Mouse (Mus musculus) heart, embryonic 14.5 days (tissue): Measurements from ENCODE around the gene Tmem256. TPM values are rescaled to one million over a fixed set of nuclear protein-coding genes. Genes with fewer than 3 reads are reported as not detected.
A peak's percentile ranks its signal among the peaks of the same experiment; 100 is the strongest.

Experiments used
- ATAC-seq: fragments of 200-750 bp; cut with Nextera tagmentation; 2 replicates; pipeline ENCODE4 v1.8.0; 2017; ENCODE audit warnings: low read depth, moderate TSS enrichment; ENCODE audit not compliant: insufficient number of reproducible peaks, insufficient read depth, low FRiP score
- H3K27ac ChIP-seq, 2 experiments: fragments of 200-500 bp in 1 of 2; fragments of 300-500 bp in 1 of 2; sonication (generic) in 1 of 2; replicated peaks in 1 of 2; 2 replicates each; pipeline ENCODE4 v1.5.1; 2012 to 2014; ENCODE audit warnings: low read depth in 2 of 2, low read length in 2 of 2, control low read depth in 1 of 2, mild to moderate bottlenecking in 1 of 2, mixed read lengths in 1 of 2; ENCODE audit not compliant: control insufficient read depth in 1 of 2, insufficient read depth in 1 of 2
- H3K27me3 ChIP-seq: fragments of 300-500 bp; sonication (generic); 2 replicates; pipeline ENCODE4 v1.6.1; 2014; ENCODE audit warnings: mild to moderate bottlenecking, low read length, control low read depth; ENCODE audit not compliant: control insufficient read depth, insufficient read depth
- H3K36me3 ChIP-seq: fragments of 300-500 bp; sonication (generic); 2 replicates; pipeline ENCODE4 v1.6.1; 2014; ENCODE audit warnings: mild to moderate bottlenecking, control low read depth, low read length, mixed read lengths; ENCODE audit not compliant: control insufficient read depth, insufficient read depth
- H3K4me1 ChIP-seq, 2 experiments: fragments of 200-500 bp in 1 of 2; fragments of 300-500 bp in 1 of 2; sonication (generic) in 1 of 2; 2 replicates each; pipeline ENCODE4 v1.6.1; 2012 to 2014; ENCODE audit warnings: low read length in 2 of 2, control low read depth in 1 of 2, mixed read lengths in 1 of 2; ENCODE audit not compliant: control insufficient read depth in 2 of 2, insufficient read depth in 2 of 2
- H3K4me2 ChIP-seq: fragments of 300-500 bp; sonication (generic); 2 replicates; pipeline ENCODE4 v1.6.1; 2014; ENCODE audit warnings: mild to moderate bottlenecking, low read length
- H3K4me3 ChIP-seq, 2 experiments: fragments of 200-500 bp in 1 of 2; fragments of 300-500 bp in 1 of 2; sonication (generic) in 1 of 2; 2 replicates each; pipeline ENCODE4 v1.5.1; 2012 to 2014; ENCODE audit warnings: low read length in 2 of 2, mild to moderate bottlenecking in 2 of 2, control low read depth in 1 of 2, low read depth in 1 of 2, moderate library complexity in 1 of 2; ENCODE audit not compliant: control insufficient read depth in 1 of 2, insufficient read depth in 1 of 2
- H3K9ac ChIP-seq: fragments of 300-500 bp; sonication (generic); 2 replicates; pipeline ENCODE4 v1.6.1; 2014; ENCODE audit warnings: mild to moderate bottlenecking, low read length
- H3K9me3 ChIP-seq: fragments of 300-500 bp; sonication (generic); 2 replicates; pipeline ENCODE4 v1.6.1; 2016; ENCODE audit warnings: low read length, control low read depth; ENCODE audit not compliant: control insufficient read depth
- WGBS: fragments of 180-500 bp; shearing (Covaris S2); extraction: QIAGEN DNeasy Blood & Tissue Kit; methylation state at CpG from one replicate; pipeline ENCODE4 v1.1.7; 2014; 5-methylcytosine and 5-hydroxymethylcytosine counted together
- polyA plus RNA-seq: library from polyadenylated mRNA; unstranded; fragments of >200 nt; fragmentation: Nextera tagmentation; extraction: Ambion mirVana; gene quantifications from 2 replicates; pipeline ENCODE4 v1.2.1, GENCODE M21; 2014

Gene Tmem256
- 340 and 379 TPM in 2 replicates for polyA plus RNA-seq

- Histone ChIP-seq H3K27me3 (peaks cover 39% of the 10 kb centered on the region), H3K27ac (peak within 1 kb of the TSS; percentile 67 to 83), H3K4me2 (peak within 1 kb of the TSS; percentile 89), H3K36me3 (no peaks in the 10 kb centered on the region), H3K4me1 (peaks cover 3 to 24% of the 10 kb centered on the region in 2 experiments; a peak in 3 of 4 replicates), H3K9me3 (no peaks in the 10 kb centered on the region), H3K4me3 (peak within 1 kb of the TSS; percentile 67 to 73), H3K9ac (peak within 1 kb of the TSS; percentile 79)
- WGBS, result 0% methylated on average over 34 of the region's 34 CpGs
- peak; percentile 93 for ATAC-seq
Measured at GRCm38 (mm10) chr11:69837952-69838713, at the start of gene Tmem256. TSS of gene Tmem256 (plus strand) at chr11:69838514.

DNA sequence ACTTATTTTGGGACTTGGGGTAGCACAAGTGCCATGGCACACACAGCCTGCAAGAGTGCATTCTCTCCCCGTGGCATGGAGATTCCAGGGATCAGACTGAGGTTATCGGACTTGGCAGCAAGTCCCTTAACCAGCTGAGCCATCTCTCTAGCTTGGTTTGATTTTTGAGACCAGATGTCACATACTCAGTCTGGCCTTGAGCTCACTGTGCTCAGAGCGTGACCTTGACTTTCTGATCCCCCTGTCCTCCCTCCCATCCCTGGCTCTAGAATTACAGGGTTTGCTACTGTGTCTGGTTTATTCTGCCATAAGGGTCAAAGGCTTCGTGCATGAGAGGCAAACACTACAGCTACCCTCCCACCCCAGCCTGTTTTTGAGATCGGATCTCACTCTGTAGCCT, 48.9 kb upstream of the Tmem256 start:
- no peak overlapping the region for H3K27ac ChIP-seq
- H3K27me3 ChIP-seq, result no peaks in the 10 kb centered on the region
- no peaks in the 10 kb centered on the region for H3K36me3 ChIP-seq
- H3K4me3 ChIP-seq, result no peak overlapping the region
- no peak overlapping the region for H3K9ac ChIP-seq
- no peak for ATAC-seq
- 59% methylated on average over 5 of the region's 5 CpGs for WGBS
- peaks cover 7% of the 10 kb centered on the region in 2 experiments; a peak in 2 of 4 replicates for H3K4me1 ChIP-seq
- H3K9me3 ChIP-seq, result no peaks in the 10 kb centered on the region
- H3K4me2 ChIP-seq, result no peak overlapping the region

DNA sequence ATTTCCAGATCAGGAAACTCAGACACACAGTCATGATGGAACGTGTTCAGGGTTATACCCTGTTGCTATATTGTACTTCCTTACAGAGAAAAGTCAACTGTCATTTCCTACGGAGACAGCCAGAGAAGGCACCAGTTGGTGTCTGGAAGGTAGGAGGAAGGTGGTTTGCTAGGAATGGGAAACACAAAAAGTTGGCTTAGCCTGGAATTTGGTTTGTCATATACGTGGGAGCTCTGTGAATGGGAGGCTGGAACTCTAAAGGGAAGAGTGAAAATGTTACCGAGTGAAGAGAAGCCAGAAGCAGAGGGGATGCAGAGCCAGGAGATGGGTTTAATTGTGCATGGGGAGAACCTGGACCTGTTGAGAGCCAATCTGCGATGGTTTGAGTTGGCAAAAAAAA, 46.9 kb upstream of the Tmem256 start:
- no peak for ATAC-seq
- Histone ChIP-seq H3K4me2 (no peak overlapping the region), H3K36me3 (no peaks in the 10 kb centered on the region), H3K9ac (no peak overlapping the region), H3K9me3 (no peaks in the 10 kb centered on the region), H3K27me3 (peaks cover 3% of the 10 kb centered on the region; the same call in 1 of the 2 replicates), H3K4me1 (peaks cover 6 to 7% of the 10 kb centered on the region in 2 experiments; a peak in 2 of 4 replicates), H3K4me3 (no peak overlapping the region), H3K27ac (no peak overlapping the region)
- 63% methylated on average over 5 of the region's 5 CpGs for WGBS

DNA sequence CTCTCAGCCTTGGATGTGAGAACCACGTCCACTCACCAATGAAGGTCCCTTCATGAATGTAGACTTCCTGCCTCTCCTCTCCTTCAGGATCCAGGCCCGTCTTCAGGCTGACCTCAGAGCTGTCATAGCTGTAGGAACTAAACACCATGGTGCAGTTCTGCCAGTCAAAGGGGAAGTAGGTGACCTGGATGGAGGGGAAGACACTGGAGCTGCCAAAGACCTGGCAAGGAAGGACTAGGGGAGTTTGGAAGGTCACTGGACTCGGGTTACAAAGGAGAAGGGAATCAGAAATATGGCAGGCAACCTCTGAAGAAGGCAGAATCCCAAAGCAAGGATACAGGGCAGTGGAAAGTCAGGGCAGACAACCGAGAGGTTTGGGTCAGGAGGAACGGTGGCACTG, 44.9 kb upstream of the Tmem256 start:
- ATAC-seq, result no peak
- no peak overlapping the region for H3K4me2 ChIP-seq
- H3K36me3 ChIP-seq, result no peaks in the 10 kb centered on the region
- peaks cover 6 to 7% of the 10 kb centered on the region in 2 experiments; a peak in 2 of 4 replicates for H3K4me1 ChIP-seq
- no peak overlapping the region for H3K4me3 ChIP-seq
- no peaks in the 10 kb centered on the region for H3K9me3 ChIP-seq
- no peak overlapping the region for H3K27ac ChIP-seq
- no peak overlapping the region for H3K9ac ChIP-seq
- H3K27me3 ChIP-seq, result peaks cover 8% of the 10 kb centered on the region; the same call in 1 of the 2 replicates
- 73% methylated on average over 5 of the region's 5 CpGs for WGBS

DNA sequence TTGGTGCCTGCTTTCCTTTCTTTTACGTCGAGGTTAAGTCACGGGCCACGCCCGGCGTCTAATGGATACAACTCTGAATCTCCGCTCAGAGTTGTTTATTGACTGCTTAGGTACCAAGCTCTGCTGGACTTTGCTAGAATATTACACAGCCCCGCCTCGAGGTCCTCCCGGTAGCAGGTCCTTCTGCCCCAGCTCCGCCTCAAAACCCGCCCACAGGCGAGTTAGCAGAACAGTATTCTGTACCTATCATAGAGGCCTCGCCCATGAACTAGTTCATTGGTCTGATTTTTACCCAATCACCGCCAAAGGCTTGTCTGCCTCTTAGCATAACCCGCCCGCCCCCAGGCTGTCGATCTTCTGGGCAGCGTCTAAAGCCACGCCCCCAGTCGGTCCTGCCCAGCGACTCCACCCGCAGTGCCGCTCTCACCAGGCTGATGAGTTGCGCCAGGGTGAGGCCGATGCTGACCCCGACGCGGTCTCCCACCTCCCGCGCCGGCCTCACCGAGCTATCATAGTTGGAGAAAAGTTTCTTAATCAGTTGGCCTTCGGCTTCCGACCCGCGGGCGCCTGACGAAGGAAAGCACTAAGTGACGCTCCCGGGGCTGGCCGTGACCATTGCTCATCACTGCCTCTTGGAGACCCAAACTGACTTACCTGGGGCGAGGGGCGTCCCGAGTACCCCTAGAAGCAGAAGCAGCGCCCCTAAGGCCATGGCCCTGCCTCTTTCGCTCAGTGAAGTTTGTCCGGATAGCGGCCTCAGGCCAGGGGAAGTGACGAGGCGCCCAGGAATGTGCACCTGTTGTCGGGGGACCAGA, 42.9 kb upstream of the Tmem256 start, which contains the start of gene Chrnb1:
Chrnb1 (minus strand) TSS at position 776 of the 815 bp plus-strand sequence.
- Histone ChIP-seq H3K27me3 (peaks cover 8% of the 10 kb centered on the region; the same call in 1 of the 2 replicates), H3K4me2 (peak within 1 kb of the TSS; percentile 96)
- peak; percentile 95 for ATAC-seq

GRCm38 (mm10) chr11:69795983-69796435, 42.3 kb upstream of the Tmem256 start:
- peak overlapping the region; percentile 59 to 61 for H3K4me3 ChIP-seq
- peak overlapping the region; percentile 96 for H3K4me2 ChIP-seq
- peaks cover 12 to 28% of the 10 kb centered on the region in 2 experiments; a peak in 3 of 4 replicates for H3K4me1 ChIP-seq
- H3K27ac ChIP-seq, result peak overlapping the region in 1 of 2 experiments; percentile 58; a peak in 1 of 4 replicates
- H3K9ac ChIP-seq, result peak overlapping the region; percentile 73
- H3K27me3 ChIP-seq, result peaks cover 8% of the 10 kb centered on the region; the same call in 1 of the 2 replicates
- 5% methylated on average over 13 of the region's 13 CpGs for WGBS
- H3K36me3 ChIP-seq, result no peaks in the 10 kb centered on the region
- ATAC-seq, result no peak
- no peaks in the 10 kb centered on the region for H3K9me3 ChIP-seq

More for the DNA sequence above, 42.9 kb upstream of the Tmem256 start, which contains the start of gene Chrnb1:
- H3K27ac ChIP-seq, result peak within 1 kb of the TSS; percentile 46 to 58
- H3K9ac ChIP-seq, result peak within 1 kb of the TSS; percentile 73
- no peaks in the 10 kb centered on the region for H3K9me3 ChIP-seq
- 2% methylated on average over 52 of the region's 52 CpGs for WGBS
- H3K4me3 ChIP-seq, result peak within 1 kb of the TSS; percentile 59 to 61
- H3K36me3 ChIP-seq, result no peaks in the 10 kb centered on the region
- H3K4me1 ChIP-seq, result peaks cover 12 to 22% of the 10 kb centered on the region in 2 experiments; a peak in 3 of 4 replicates

DNA sequence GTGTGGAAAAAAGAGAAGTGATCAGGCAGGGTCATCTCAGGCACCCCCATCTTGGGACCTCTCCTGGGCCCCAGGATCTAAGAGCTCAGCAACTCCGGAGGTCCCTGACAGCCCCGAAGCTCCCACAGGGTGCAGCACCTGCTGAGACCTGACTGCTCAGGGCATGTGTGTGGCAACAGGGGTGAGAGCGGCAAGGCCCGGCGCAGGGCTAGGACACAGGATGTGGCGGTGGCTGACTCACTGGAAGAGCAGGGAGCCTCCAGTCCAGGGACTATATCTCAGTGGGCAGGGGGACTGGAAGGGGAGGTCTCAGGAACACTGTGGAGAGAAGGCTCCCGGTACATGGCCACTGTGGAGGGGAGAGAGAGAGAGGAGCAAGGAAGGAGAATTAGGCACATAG, 40.4 kb upstream of the Tmem256 start:
- no peak for ATAC-seq
- H3K27me3 ChIP-seq, result peaks cover 15% of the 10 kb centered on the region
- no peak overlapping the region for H3K4me3 ChIP-seq
- peaks cover 12 to 43% of the 10 kb centered on the region in 2 experiments; a peak in 3 of 4 replicates for H3K4me1 ChIP-seq
- no peak overlapping the region for H3K27ac ChIP-seq
- H3K36me3 ChIP-seq, result no peaks in the 10 kb centered on the region
- H3K9me3 ChIP-seq, result no peaks in the 10 kb centered on the region
- no peak overlapping the region for H3K9ac ChIP-seq
- H3K4me2 ChIP-seq, result no peak overlapping the region
- 69% methylated on average over 7 of the region's 7 CpGs for WGBS
